Mouse (Mus musculus) spleen, embryonic (tissue): ENCODE results near the gene Tmem104.

Source experiments
- CTCF ChIA-PET: fragments of 350-600 bp; sonication (Branson Sonifier 250); formaldehyde crosslinking; loops from one replicate; lab custom pipeline; 2022; lab: Charles Lee

Tmem104 gene

GRCm38 (mm10) chr11:115194693-115195092, 7.4 kb downstream of the Tmem104 start:
- CTCF ChIA-PET: interaction anchor here (0.6 to 0.7 kb wide), 2 partner anchors 27 to 159 kb away, joined by 4 to 10 read pairs; no protein-coding TSS in a partner anchor

DNA sequence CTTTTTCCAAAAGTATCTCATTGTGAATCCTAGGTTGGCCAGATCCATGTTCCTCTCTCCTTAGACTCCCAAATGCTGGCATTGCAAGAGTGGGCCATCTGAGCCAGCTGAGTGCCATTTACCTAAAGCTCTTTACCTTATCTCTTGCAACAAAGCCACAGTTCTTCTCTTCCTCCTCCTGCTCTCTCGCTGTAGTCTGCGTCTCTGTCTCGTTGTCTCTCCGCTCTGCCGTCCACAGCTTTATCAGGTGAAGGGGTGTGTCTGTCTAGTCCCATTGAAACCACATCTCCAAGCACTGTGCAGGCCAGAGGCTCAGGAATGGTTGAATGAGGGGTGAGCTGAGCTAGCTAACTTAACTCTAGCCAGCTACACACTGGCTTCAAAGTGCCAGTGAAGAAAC, 8.6 kb downstream of the Tmem104 start:
- CTCF ChIA-PET: interaction anchor here (0.6 kb wide), 1 partner anchor 8 kb away, joined by 5 read pairs; no protein-coding TSS in a partner anchor

DNA sequence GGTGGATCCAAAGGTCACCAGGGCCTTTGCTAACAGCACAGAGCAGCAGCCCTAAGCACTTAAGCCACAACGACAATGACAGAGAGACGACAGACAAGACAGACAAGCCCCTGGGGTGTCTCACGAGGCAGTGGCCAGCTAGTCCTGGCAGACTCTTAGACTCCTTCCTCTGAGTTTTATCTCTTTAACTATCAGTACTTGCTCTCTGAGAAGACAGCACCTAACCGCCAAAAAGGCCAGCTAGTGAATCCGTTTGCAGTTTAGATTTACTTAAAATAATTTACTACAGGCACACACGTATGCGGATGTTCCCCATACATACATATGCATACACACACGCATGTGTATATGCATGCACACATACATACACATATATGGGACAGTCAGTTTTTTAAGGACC, 10.3 kb downstream of the Tmem104 start:
- CTCF ChIA-PET: no interaction called here

GRCm38 (mm10) chr11:115198932-115199384, 11.7 kb downstream of the Tmem104 start:
- CTCF ChIA-PET: no interaction called here

- CTCF ChIA-PET: no interaction called here
Measured at GRCm38 (mm10) chr11:115200520-115200919, 13.2 kb downstream of the Tmem104 start.

DNA sequence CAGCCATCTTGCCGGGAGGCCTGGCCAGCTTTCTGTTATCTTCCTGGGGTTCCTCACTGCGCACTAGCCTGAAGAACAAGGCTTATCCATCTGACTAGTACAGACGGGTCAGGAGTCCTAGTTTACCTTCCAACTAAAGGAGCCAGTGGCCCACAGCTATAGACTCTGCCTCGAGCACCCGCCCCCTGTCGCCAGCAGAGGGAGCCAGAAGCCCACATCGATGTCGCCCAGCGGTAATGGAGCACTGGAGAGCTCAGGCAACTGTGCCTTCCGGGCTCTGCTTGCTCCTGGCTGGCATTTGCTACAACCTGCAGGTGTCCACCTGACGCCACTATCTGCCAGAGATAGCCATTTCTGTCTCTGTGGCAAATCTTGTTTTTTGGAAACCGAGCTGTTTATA, 15.0 kb downstream of the Tmem104 start:
- CTCF ChIA-PET: interaction anchor here (0.7 to 1.1 kb wide), 3 partner anchors 28 to 44 kb away, joined by 3 to 5 read pairs (median 3); partner anchors contain the start of gene Slc9a3r1

GRCm38 (mm10) chr11:115202756-115203155, 15.5 kb downstream of the Tmem104 start:
- CTCF ChIA-PET: interaction anchor here (0.7 to 1.1 kb wide), 2 partner anchors 28 to 44 kb away, joined by 3 to 5 read pairs; no protein-coding TSS in a partner anchor

DNA sequence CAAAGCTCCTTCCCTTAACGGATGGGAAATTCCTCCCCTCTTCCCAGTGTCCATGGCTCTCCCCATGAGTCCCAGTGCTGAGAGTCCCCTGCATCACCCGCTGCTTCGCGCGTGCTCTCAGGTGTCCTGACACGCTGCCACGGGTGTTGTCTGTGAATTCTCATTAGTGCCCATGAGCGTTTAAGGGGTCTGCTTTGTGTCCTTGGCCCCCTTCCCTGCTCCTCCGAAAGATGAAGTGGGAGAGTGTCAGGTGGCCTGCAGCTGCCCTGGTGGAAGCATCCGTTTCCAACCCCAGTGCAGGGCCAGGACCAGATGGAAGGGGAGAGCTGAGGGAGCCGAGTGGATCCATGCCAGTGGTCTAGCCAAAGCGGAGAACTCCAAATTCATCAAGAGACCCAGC, 20.8 kb downstream of the Tmem104 start:
- CTCF ChIA-PET: no interaction called here

- CTCF ChIA-PET: no interaction called here
Measured at GRCm38 (mm10) chr11:115208776-115209732, 21.8 kb downstream of the Tmem104 start.

GRCm38 (mm10) chr11:115209958-115210357, 22.7 kb downstream of the Tmem104 start:
- CTCF ChIA-PET: no interaction called here

GRCm38 (mm10) chr11:115212116-115212515, 24.8 kb downstream of the Tmem104 start:
- CTCF ChIA-PET: interaction anchor here (0.6 kb wide), 1 partner anchor 15 kb away, joined by 6 read pairs; no protein-coding TSS in a partner anchor

DNA sequence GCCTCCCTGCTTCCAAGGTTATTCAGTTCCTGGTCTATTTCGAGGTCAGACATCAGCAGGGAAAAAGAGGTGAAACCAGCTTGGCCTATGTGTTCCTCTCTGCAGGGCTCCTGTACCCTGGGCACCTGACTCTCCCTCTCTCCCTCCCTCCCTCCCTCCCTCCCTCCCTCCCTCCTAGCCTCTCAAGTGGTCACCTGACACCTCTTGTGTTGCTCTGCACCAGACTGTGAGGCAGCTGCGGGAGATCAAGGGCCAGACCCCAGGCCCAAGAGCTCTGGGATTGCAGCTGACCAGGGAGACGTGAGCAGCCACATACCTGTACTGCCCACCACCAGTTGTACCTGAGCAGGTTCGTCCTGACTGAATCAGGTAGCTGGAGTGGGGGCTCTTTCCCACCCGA, 27.8 kb downstream of the Tmem104 start:
- CTCF ChIA-PET: no interaction called here

DNA sequence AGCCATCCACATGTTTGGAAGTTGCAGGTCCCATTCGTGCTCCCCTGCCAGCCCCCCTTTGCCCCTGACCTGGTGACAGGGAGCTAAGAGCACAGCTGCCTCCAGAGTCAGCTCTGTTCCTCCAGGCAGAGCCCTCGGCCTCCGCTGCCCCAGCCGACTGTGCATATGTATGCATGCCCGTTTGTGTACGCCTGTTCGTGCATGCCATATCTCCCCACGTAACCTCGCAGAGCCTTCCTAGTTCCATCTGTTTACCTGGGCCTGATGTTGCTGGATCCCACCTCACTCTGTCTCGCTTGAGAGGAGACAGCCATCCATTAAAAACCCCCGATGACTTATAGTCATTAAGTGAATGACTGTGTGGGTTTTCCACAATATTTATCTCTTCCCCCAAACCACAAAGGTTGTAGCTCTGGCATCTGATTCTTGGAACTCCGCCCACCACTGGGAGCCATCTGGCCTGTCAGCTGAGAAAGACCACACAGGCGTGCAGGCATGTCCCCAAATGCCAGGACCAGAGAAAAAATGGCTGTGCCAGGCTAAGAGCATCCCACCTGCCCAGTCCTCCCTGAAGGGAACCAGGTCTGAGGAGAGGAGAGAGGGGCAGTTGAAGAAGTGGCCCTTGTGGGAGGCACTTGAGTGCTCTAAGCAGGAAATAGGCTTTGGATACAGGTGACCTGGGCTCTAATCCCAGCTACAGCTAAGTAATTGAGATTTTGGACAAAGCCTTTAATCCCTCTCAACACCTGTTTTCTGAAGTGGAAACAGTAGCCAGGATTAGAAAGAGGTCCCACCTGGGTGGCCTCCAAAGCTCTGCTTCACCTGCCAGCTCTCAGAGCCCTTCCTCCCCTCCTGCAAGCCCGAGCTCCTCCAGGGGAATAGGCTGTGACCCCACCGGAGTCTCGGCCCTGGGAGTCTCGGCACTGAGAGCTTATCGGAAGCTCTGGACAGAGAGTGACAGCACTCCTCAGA, 30.4 kb downstream of the Tmem104 start:
- CTCF ChIA-PET: interaction anchor here (0.8 kb wide), 1 partner anchor 23 kb away, joined by 3 read pairs; no protein-coding TSS in a partner anchor

DNA sequence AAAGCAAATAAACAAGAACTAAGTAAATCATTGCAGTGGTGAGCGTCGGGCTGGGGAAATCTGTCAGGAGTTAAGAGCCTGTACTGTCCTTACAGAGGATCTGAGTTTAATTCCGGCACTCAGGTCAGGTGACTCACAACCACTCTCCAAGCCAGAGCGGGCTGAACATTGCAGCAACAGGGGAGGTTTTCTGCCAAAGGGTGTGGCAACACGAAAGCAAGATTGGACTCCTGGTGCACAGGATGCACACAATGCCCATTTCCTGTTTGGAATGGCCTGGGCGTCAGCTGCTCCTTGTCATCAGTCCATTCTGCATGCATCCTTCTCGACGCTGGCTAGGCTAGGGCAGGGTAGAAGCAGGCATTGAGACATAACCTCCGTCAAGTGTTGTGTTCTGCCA, 32.0 kb downstream of the Tmem104 start:
- CTCF ChIA-PET: no interaction called here

DNA sequence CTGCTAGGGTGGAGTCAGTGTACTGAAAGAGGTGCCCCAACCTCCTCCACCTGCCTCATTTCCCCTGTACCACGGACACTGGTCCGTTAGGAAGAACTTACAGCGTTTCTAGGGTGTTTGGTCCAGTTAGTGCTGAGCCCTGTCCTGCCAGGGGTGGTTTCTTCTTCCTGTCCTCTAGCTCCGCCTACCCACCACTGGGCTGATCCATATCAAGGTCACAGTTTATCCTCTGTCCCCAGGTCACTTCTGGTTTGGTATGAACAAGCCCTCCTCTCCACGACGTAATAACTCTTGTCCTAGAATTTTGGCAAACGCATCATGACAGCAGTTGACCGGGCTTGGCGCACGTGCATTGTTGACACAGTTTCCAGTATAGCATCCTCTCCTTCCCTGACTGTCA, 32.4 kb downstream of the Tmem104 start:
- CTCF ChIA-PET: no interaction called here

- CTCF ChIA-PET: no interaction called here
Measured at GRCm38 (mm10) chr11:115222077-115222476, 34.8 kb downstream of the Tmem104 start.

- CTCF ChIA-PET: no interaction called here
Measured at GRCm38 (mm10) chr11:115222570-115222969, 35.3 kb downstream of the Tmem104 start.

DNA sequence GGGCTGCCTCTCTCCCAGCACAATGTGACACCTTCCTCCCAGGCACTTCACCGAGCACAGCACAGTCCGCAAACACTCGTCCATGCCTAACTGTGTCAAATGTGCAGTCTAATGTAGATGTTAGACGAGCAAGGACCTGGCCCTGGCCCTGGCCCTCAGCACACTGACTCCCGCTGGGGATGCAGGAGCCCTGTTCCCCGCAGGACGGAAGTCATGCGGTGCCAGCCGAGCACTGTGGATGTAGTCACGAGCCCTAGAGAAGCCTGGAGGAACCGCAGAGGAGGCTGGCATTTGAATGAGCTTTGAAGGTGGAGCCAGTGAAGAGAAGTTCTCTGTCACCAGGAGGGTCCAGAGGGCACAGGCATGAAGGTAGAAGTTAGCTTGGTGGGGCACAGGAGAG, 36.2 kb downstream of the Tmem104 start:
- CTCF ChIA-PET: interaction anchor here (1.2 kb wide), 1 partner anchor 19 kb away, joined by 4 read pairs; no protein-coding TSS in a partner anchor

DNA sequence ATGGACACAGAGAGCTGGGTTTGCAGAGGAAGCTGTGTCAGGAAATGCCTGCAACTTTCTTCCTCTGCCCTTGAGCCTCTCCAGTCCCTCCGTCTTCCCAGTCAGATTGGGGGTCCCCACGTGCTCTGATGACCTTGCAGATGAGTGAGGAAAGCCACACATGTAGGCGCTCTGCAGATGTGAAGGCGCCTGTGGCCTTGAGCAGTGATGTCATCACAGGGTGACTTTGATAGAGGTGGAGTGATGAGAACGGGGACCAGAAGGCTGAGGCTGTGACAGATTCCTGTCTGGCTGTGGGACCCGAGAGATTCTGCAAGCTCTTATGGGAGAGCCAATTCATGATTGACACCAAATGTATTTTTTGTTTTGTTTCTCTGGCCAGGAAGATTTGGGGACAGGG, 36.6 kb downstream of the Tmem104 start:
- CTCF ChIA-PET: interaction anchor here (1.2 kb wide), 1 partner anchor 19 kb away, joined by 4 read pairs; no protein-coding TSS in a partner anchor

- CTCF ChIA-PET: interaction anchor here (1.2 kb wide), 1 partner anchor 20 kb away, joined by 4 read pairs; no protein-coding TSS in a partner anchor
Measured at GRCm38 (mm10) chr11:115224889-115225288, 37.6 kb downstream of the Tmem104 start.

GRCm38 (mm10) chr11:115225301-115225700, 38.0 kb downstream of the Tmem104 start:
- CTCF ChIA-PET: interaction anchor here (0.6 kb wide), 1 partner anchor 10 kb away, joined by 3 read pairs; no protein-coding TSS in a partner anchor
